In the genomic region with DNA sequence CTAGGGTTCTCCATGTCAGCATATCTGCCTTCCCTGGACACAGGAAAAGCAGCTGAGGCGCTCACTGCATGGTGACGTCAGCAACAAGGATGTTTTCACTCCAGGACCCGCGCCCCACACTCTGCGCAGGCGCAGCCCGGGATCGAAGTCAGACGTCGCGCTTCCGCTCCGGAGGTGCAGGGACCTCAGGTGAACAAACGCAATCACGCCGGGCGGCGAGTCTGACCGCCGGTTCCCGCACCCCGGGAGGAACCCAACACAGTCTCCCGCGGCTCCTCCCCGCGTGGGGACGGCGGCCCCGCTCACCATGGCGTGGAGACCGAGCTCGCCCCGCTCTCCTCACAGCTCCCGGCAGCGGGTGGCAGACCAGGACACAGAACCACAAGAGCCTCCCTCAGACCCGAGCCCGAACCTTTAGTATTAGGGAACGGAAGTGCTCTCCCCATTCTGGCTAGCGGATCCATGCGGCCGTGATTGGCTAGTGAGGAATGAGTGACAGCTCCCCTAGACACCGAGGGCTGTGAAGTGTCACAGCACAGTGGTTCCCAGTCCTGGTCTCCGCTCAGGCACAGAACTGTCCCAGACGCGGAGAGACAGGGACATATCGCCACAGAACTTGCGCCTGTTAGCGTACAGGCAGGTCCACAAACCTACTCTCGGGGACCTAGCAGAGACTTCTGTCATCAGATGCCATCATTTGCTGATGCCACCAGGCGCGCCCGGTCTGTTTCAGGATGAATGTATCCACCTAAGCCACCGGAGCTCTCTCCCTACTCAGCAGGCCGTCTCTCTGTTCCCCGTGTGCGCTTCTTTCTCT, we compare ENCODE assay signal across 8 mouse cellular contexts. TPM values are rescaled to one million over a fixed set of nuclear protein-coding genes. Genes with fewer than 3 reads are reported as not detected.
DNase-seq lines count a peak whose midpoint lies in the region; ATAC-seq lines count a peak whose summit lies in the region.
"Not testable (repeated sequence)": the region's sequence is repeated elsewhere in the genome, so short reads cannot be mapped to it uniquely, and the experiment has no call there.

No protein-coding gene starts in this region.

- H3K9me3 ChIP-seq in intestine, embryonic 16.5 days (ENCODE audit: control insufficient read depth, low read length); midbrain, embryonic 10.5 days (replicated peaks): not testable (repeated sequence)

- peak; percentile 98 for ATAC-seq in intestine, embryonic 16.5 days

- H3K4me3 ChIP-seq in intestine, embryonic 16.5 days (ENCODE audit: low read length): peak overlapping the region; percentile 57
- H3K4me3 ChIP-seq in midbrain, embryonic 10.5 days: peak overlapping the region; percentile 62

- H3K27ac ChIP-seq in intestine, embryonic 16.5 days (ENCODE audit: low read length): peak overlapping the region; percentile 89
- peak overlapping the region; percentile 86 for H3K27ac ChIP-seq in midbrain, embryonic 10.5 days (replicated peaks)

- H3K4me2 ChIP-seq in intestine, embryonic 16.5 days (ENCODE audit: low read depth, low read length): peak overlapping the region; percentile 92

- not testable (repeated sequence) for H3K36me3 ChIP-seq in intestine, embryonic 16.5 days (ENCODE audit: control insufficient read depth, insufficient read depth, low read length)
- H3K36me3 ChIP-seq in midbrain, embryonic 10.5 days: peaks cover 13% of the 10 kb centered on the region

- intact Hi-C loops in gastrocnemius, postnatal 36 days (cut with DNase I): not testable (repeated sequence)
- intact Hi-C loops in left cerebral cortex, postnatal 36 days (cut with DNase I): loop anchor here (5.0 kb wide), 2 partner anchors 43 to 58 kb away; no protein-coding TSS in a partner anchor

- H3K27me3 ChIP-seq in intestine, embryonic 16.5 days (replicated peaks; ENCODE audit: control insufficient read depth, insufficient read depth, low read length); midbrain, embryonic 10.5 days (ENCODE audit: low read depth, poor library complexity, severe bottlenecking): not testable (repeated sequence)

- not testable (repeated sequence) for H3K4me1 ChIP-seq in intestine, embryonic 16.5 days (ENCODE audit: control insufficient read depth, insufficient read depth, low read length); midbrain, embryonic 10.5 days

- peak overlapping the region; percentile 73 for H3K9ac ChIP-seq in intestine, embryonic 16.5 days (ENCODE audit: low read depth, low read length)

- DNase-seq in adrenal gland, adult (ENCODE audit: inconsistent age in 2 of 2, low spot score in 1 of 2): peak; percentile 94 to 98
- DNase-seq in embryo, embryonic 11 days: peak; percentile 80
- peak; percentile 82 to 92 for DNase-seq in gastrocnemius, postnatal 36 days
- peak; percentile 95 for DNase-seq in left cerebral cortex, postnatal 36 days (ENCODE audit: low spot score in 2 of 2)
- DNase-seq in midbrain, embryonic 10.5 days (ENCODE audit: low spot score): peak; percentile 76
- DNase-seq in right cerebral cortex, postnatal 4 days: peak; percentile 82
- peak; percentile 82 for DNase-seq in yolk sac, embryonic 10.5 days (ENCODE audit: low spot score)

- WGBS in intestine, embryonic 16.5 days: under 1% methylated on average over 53 of the region's 56 CpGs
- WGBS in midbrain, embryonic 10.5 days: under 1% methylated on average over 56 of the region's 56 CpGs

RNA-seq across cellular contexts. Expression of gene Zfp119b, which starts 4.2 kb away (rescaled TPM):
- 1 to 10 TPM; 2.6 to 2.7 TPM for total RNA-seq in gastrocnemius, postnatal 36 days (2021)
- polyA plus RNA-seq in intestine, embryonic 16.5 days (2015; fragmentation: Nextera tagmentation; extraction: Ambion mirVana): 4.1 and 4.4 TPM in 2 replicates
- total RNA-seq in left cerebral cortex, postnatal 36 days (2021): 1 to 10 TPM; 3.5 to 3.8 TPM
- 5.4 and 5.8 TPM in 2 replicates for polyA plus RNA-seq in midbrain, embryonic 10.5 days (2016; fragmentation: Nextera tagmentation; extraction: Ambion mirVana)

RNA-seq across cellular contexts. Expression of gene Ebi3, which starts 7.4 kb away (rescaled TPM):
- not detected for total RNA-seq in gastrocnemius, postnatal 36 days (2021)
- 2.6 and 2.9 TPM in 2 replicates for polyA plus RNA-seq in intestine, embryonic 16.5 days (2015; fragmentation: Nextera tagmentation; extraction: Ambion mirVana)
- total RNA-seq in left cerebral cortex, postnatal 36 days (2021): 1 to 10 TPM; 1.9 to 2.0 TPM
- polyA plus RNA-seq in midbrain, embryonic 10.5 days (2016; fragmentation: Nextera tagmentation; extraction: Ambion mirVana): 2.1 and 2.3 TPM in 2 replicates

RNA-seq across cellular contexts. Expression of gene Yju2, which starts 13.8 kb away (rescaled TPM):
- total RNA-seq in gastrocnemius, postnatal 36 days (2021): 1 to 10 TPM; 7.8 to 8.8 TPM
- 19.7 and 21.5 TPM in 2 replicates for polyA plus RNA-seq in intestine, embryonic 16.5 days (2015; fragmentation: Nextera tagmentation; extraction: Ambion mirVana)
- total RNA-seq in left cerebral cortex, postnatal 36 days (2021): 10 to 100 TPM; 14.1 to 15.8 TPM
- 31.0 and 34.0 TPM in 2 replicates for polyA plus RNA-seq in midbrain, embryonic 10.5 days (2016; fragmentation: Nextera tagmentation; extraction: Ambion mirVana)

RNA-seq across cellular contexts. Expression of gene Shd, which starts 25.2 kb away (rescaled TPM):
- not detected for total RNA-seq in gastrocnemius, postnatal 36 days (2021)
- 8.6 and 9.0 TPM in 2 replicates for polyA plus RNA-seq in intestine, embryonic 16.5 days (2015; fragmentation: Nextera tagmentation; extraction: Ambion mirVana)
- total RNA-seq in left cerebral cortex, postnatal 36 days (2021): 10 to 100 TPM; 34.0 to 42.4 TPM
- polyA plus RNA-seq in midbrain, embryonic 10.5 days (2016; fragmentation: Nextera tagmentation; extraction: Ambion mirVana): 68.4 and 103 TPM in 2 replicates

RNA-seq across cellular contexts. Expression of gene Fsd1, which starts 41.2 kb away (rescaled TPM):
- not detected for total RNA-seq in gastrocnemius, postnatal 36 days (2021)
- polyA plus RNA-seq in intestine, embryonic 16.5 days (2015; fragmentation: Nextera tagmentation; extraction: Ambion mirVana): 8.4 and 9.7 TPM in 2 replicates
- 10 to 100 TPM; 75.0 to 97.4 TPM for total RNA-seq in left cerebral cortex, postnatal 36 days (2021)
- 78.4 and 95.0 TPM in 2 replicates for polyA plus RNA-seq in midbrain, embryonic 10.5 days (2016; fragmentation: Nextera tagmentation; extraction: Ambion mirVana)

Comparison
In these comparisons a context has a peak if more than half of its experiments do, and no peak if none do; other contexts are left out.
1. Peak in every context shown above with its lines: DNase-seq, ATAC-seq, H3K4me3 ChIP-seq and H3K27ac ChIP-seq.